Mouse (Mus musculus) stomach, postnatal 0 days (tissue): ENCODE data around the gene Cep152. TPM values are rescaled to one million over a fixed set of nuclear protein-coding genes. Genes with fewer than 3 reads are reported as not detected.

ENCODE experiments used
- ATAC-seq: fragments of 200-750 bp; cut with Nextera tagmentation; 2 replicates; pipeline ENCODE4 v1.8.0; 2017; ENCODE audit not compliant: low FRiP score, low TSS enrichment
- DNase-seq: peaks from one replicate; pipeline ENCODE4 v3.0.0-alpha.2; 2016; ENCODE audit warnings: low spot score
- H3K27ac ChIP-seq: fragments of 300-500 bp; sonication (generic); replicated peaks from 2 replicates; pipeline ENCODE4 v1.5.1; 2014; ENCODE audit warnings: mild to moderate bottlenecking, control low read depth
- H3K27me3 ChIP-seq: fragments of 300-500 bp; sonication (generic); 2 replicates; pipeline ENCODE4 v1.6.1; 2014; ENCODE audit warnings: low read length; ENCODE audit not compliant: control insufficient read depth, insufficient read depth
- H3K36me3 ChIP-seq: fragments of 300-500 bp; sonication (generic); 2 replicates; pipeline ENCODE4 v1.6.1; 2014; ENCODE audit warnings: low read length, mixed read lengths; ENCODE audit not compliant: control insufficient read depth, insufficient read depth
- H3K4me1 ChIP-seq: fragments of 300-500 bp; sonication (generic); replicated peaks from 2 replicates; pipeline ENCODE4 v1.6.1; 2014; ENCODE audit warnings: antibody characterized with exemption; ENCODE audit not compliant: control insufficient read depth, insufficient read depth
- H3K4me2 ChIP-seq: fragments of 300-500 bp; sonication (generic); replicated peaks from 2 replicates; pipeline ENCODE4 v1.6.1; 2014; ENCODE audit warnings: low read depth, mild to moderate bottlenecking, control low read depth, moderate library complexity
- H3K4me3 ChIP-seq: fragments of 300-500 bp; sonication (generic); 2 replicates; pipeline ENCODE4 v1.5.1; 2014; ENCODE audit warnings: low read depth, low read length, control low read depth
- H3K9ac ChIP-seq: fragments of 300-500 bp; sonication (generic); 2 replicates; pipeline ENCODE4 v1.6.1; 2014; ENCODE audit warnings: mild to moderate bottlenecking, low read length, control low read depth, mixed read lengths
- H3K9me3 ChIP-seq: fragments of 300-500 bp; sonication (generic); 2 replicates; pipeline ENCODE4 v1.6.1; 2016; ENCODE audit warnings: low read length; ENCODE audit not compliant: control insufficient read depth
- CTCF ChIP-seq: IDR thresholded peaks from 2 replicates; pipeline ENCODE4 v1.5.1; 2016; ENCODE audit warnings: antibody characterized with exemption, low read depth, mild to moderate bottlenecking, moderate library complexity
- EP300 ChIP-seq: optimal IDR thresholded peaks from 2 replicates; pipeline ENCODE3; 2016; ENCODE audit warnings: antibody characterized with exemption
- WGBS: fragments of 180-500 bp; shearing (Covaris S2); extraction: QIAGEN DNeasy Blood & Tissue Kit; methylation state at CpG from one replicate; pipeline ENCODE4 v1.1.7; 2014; 5-methylcytosine and 5-hydroxymethylcytosine counted together
- polyA plus RNA-seq: library from polyadenylated mRNA; unstranded; fragments of >200 nt; fragmentation: Nextera tagmentation; extraction: Ambion mirVana; gene quantifications from 2 replicates; pipeline ENCODE4 v1.2.1, GENCODE M21; 2015

Cep152 gene
- polyA plus RNA-seq, 1 experiment from 2014 or later, result 1.2 TPM

DNA sequence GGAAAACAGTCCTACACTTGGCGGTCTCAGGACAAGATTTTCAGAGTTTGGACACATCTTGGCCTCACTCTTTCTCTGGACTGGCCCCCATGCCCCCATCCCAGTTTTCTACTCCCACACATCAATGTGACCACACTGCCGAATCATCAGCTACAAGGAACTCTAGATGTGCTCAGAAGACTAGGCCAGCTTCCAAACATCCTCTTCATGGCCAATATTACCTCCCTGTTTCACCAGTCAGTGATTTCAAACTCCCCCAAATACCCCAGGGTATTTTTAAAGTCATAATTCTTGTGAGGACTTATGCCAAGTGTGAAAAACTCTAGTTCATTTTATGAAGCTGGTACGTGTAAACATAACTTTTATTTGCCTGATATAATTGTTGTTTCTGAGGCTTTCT lies 79.9 kb downstream of the Cep152 start:
- Histone ChIP-seq H3K4me3 (no peak overlapping the region), H3K27ac (no peak overlapping the region), H3K36me3 (no peaks in the 10 kb centered on the region), H3K4me2 (no peak overlapping the region), H3K27me3 (no peaks in the 10 kb centered on the region), H3K9ac (no peak overlapping the region), H3K4me1 (no peaks in the 10 kb centered on the region), H3K9me3 (no peaks in the 10 kb centered on the region)
- no peak for ATAC-seq
- TF ChIP-seq EP300 (no peak), CTCF (no peak)
- no peak for DNase-seq
- 62% methylated on average over 3 of the region's 3 CpGs for WGBS

DNA sequence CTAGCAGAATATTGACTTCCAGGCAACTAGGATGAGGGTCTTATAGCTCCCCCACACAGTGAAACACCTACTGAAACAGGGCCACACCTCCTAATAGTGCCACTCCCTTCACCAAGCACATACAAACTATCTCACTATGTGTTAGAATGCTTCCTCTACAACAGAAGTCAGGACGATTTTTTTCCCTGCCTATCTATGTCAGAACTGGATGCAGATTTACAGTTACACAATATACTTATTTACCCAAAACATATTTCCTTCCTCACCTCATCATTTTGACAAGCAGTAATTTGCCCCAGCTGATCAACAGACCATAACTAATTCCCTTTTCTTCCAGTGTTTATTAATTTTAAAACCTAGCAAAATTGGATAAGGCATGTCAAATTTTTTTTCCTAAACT lies 81.3 kb downstream of the Cep152 start:
- H3K27ac ChIP-seq, result no peak overlapping the region
- 58% methylated on average over 1 of the region's 1 CpGs for WGBS
- no peaks in the 10 kb centered on the region for H3K27me3 ChIP-seq
- no peaks in the 10 kb centered on the region for H3K4me1 ChIP-seq
- TF ChIP-seq EP300 (no peak), CTCF (no peak)
- H3K4me3 ChIP-seq, result no peak overlapping the region
- no peak for ATAC-seq
- DNase-seq, result no peak
- H3K9ac ChIP-seq, result no peak overlapping the region
- H3K9me3 ChIP-seq, result no peaks in the 10 kb centered on the region
- H3K4me2 ChIP-seq, result no peak overlapping the region
- H3K36me3 ChIP-seq, result no peaks in the 10 kb centered on the region

DNA sequence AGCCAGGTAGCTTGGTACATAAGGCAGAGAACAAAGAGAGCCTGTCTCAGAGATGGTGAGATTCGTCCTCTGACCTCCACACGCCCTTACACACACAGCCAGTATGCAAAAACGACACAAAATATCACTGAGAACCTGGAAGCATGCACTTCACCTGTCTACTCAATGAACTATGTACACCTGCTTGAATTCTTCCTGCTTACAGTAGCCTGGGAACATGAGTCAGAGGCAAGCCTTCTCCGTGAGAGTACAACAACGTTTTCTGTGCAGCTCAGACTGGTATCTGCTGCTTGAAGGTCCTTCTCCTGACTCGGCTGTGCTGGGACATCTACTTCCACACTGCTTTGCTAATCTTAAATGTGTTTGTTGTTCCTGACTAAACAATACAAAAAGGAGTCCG lies 83.5 kb downstream of the Cep152 start:
- TF ChIP-seq EP300 (no peak), CTCF (no peak)
- DNase-seq (no peak), ATAC-seq (no peak)
- 61% methylated on average over 7 of the region's 7 CpGs for WGBS
- Histone ChIP-seq H3K36me3 (no peaks in the 10 kb centered on the region), H3K4me2 (no peak overlapping the region), H3K27ac (no peak overlapping the region), H3K4me3 (no peak overlapping the region), H3K27me3 (no peaks in the 10 kb centered on the region), H3K9ac (no peak overlapping the region), H3K4me1 (no peaks in the 10 kb centered on the region), H3K9me3 (no peaks in the 10 kb centered on the region)

DNA sequence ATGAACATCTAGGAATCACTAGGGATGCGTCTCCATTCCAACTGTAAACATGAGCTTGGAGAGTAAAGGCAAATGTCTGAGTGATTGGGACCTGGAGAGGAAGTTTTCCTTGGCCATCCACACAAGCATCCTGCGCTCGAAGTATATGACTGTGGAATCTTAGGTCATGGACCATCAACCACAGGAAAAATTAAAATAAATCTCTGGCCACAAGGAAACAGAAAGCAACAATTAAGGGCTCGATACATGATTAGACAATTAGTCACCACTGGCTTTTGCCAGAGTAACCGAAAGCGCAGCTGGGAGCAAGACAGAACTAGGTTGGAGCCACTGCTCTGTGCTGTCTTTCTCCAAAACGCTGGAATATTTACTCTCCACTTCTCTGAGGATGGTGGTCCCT lies 84.3 kb downstream of the Cep152 start:
- Histone ChIP-seq H3K4me1 (no peaks in the 10 kb centered on the region), H3K4me3 (no peak overlapping the region), H3K36me3 (no peaks in the 10 kb centered on the region), H3K27ac (no peak overlapping the region), H3K9ac (no peak overlapping the region), H3K9me3 (no peaks in the 10 kb centered on the region), H3K4me2 (no peak overlapping the region), H3K27me3 (no peaks in the 10 kb centered on the region)
- DNase-seq (no peak), ATAC-seq (no peak)
- WGBS, result 56% methylated on average over 7 of the region's 7 CpGs
- no peak for TF ChIP-seq EP300
- no peak for TF ChIP-seq CTCF

DNA sequence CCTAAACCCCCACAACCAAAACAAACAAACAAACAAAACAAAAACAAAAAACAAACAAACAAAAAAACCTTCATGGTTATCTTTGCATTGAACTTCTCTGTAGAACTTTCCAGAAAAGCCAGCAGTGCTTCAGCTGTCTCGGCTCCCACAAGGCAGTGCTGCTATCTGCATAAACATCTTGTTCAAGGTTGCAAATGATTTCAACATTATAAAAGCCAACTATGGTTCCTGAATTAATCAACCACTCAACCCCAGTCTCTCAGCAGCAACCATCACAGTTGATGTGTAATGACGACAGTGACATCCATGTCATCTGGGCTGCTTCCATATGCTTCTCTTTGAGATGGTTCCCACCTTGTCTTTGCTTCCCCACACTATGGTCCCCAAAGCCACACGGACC lies 85.3 kb downstream of the Cep152 start:
- H3K4me1 ChIP-seq, result no peaks in the 10 kb centered on the region
- WGBS, result 85% methylated on average over 3 of the region's 3 CpGs
- ATAC-seq, result no peak

DNA sequence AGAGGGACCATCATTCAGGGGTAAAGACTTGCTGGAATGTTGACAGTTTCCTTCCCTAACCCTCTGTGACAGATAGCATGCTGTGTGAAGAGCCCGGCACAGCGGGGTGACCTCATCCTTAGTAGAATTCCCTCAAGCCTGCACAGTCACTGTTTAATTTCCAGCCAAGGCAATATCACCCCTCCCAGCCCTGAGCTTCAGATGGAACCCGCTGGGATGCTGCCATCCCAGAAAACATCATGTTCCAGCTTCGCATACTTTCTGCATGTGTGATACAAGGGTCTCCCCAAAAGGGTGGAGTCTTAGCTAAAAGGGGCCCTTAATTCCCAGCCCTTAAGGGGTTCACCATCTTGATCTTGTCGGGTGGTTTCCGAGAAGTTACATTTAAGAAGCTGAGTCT lies 94.2 kb downstream of the Cep152 start:
- Histone ChIP-seq H3K9ac (no peak overlapping the region), H3K27ac (peak overlapping the region; percentile 35; the same call in 1 of the 2 replicates), H3K4me2 (no peak overlapping the region), H3K27me3 (no peaks in the 10 kb centered on the region), H3K4me3 (no peak overlapping the region), H3K9me3 (no peaks in the 10 kb centered on the region), H3K4me1 (no peaks in the 10 kb centered on the region), H3K36me3 (no peaks in the 10 kb centered on the region)
- TF ChIP-seq EP300 (no peak), CTCF (no peak)
- WGBS, result 48% methylated on average over 6 of the region's 6 CpGs
- DNase-seq, result peak; percentile 19
- ATAC-seq, result peak; percentile 88

More for the DNA sequence above, 85.3 kb downstream of the Cep152 start:
- Histone ChIP-seq H3K9ac (no peak overlapping the region), H3K27me3 (no peaks in the 10 kb centered on the region), H3K4me3 (no peak overlapping the region), H3K36me3 (no peaks in the 10 kb centered on the region), H3K4me2 (no peak overlapping the region), H3K27ac (no peak overlapping the region), H3K9me3 (no peaks in the 10 kb centered on the region)
- no peak for DNase-seq
- no peak for TF ChIP-seq EP300
